Mouse (Mus musculus): ENCODE data around the gene Egf. TPM values are rescaled to one million over a fixed set of nuclear protein-coding genes. Genes with fewer than 3 reads are reported as not detected.

Egf gene
- polyA plus RNA-seq, 1 experiment from 2014 or later: 2.6 TPM

- 93% methylated on average over 8 of the region's 8 CpGs for WGBS
- no peak for ATAC-seq (replicated peaks; ENCODE audit: low FRiP score, low read depth)
- no peak overlapping the region for H3K9ac ChIP-seq (ENCODE audit: low read depth, low read length)
- no peaks in the 10 kb centered on the region for H3K9me3 ChIP-seq (replicated peaks; ENCODE audit: low read length)
- H3K4me2 ChIP-seq (ENCODE audit: low read length): no peak overlapping the region
- H3K27me3 ChIP-seq (ENCODE audit: insufficient read depth, low read length): no peaks in the 10 kb centered on the region
- H3K4me3 ChIP-seq (replicated peaks; ENCODE audit: low read depth, low read length): no peak overlapping the region
- no peaks in the 10 kb centered on the region for H3K4me1 ChIP-seq (replicated peaks; ENCODE audit: insufficient read depth, low read length)
- DNase-seq (ENCODE audit: low spot score): no peak
- H3K27ac ChIP-seq: no peak overlapping the region
- no peak for TF ChIP-seq CTCF (IDR thresholded peaks at IDR 0.05; ENCODE audit: low read depth)
- H3K36me3 ChIP-seq (ENCODE audit: insufficient read depth, low read length): no peaks in the 10 kb centered on the region
Observed at GRCm38 (mm10) chr3:129651765-129652164, 103.4 kb downstream of the Egf start.

DNA sequence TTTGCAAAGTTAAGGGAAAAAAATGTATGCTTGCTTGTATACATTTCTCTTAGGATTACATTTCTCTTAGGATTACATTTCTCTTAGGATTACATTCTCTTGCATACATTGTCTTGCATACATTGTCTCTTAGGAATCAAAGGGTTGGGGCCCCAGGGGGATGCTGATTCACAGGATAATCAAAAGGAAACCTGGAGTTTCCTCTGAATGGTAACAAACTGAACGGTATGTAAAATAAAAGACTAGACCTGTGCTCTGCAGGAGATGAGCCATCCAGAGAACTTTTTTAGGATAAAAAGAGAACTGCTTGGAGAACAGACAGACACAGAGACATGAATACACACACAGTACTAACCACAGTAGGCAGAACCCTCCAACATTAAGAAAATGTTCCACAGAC lies 104.2 kb downstream of the Egf start:
- H3K4me1 ChIP-seq (replicated peaks; ENCODE audit: insufficient read depth, low read length): no peaks in the 10 kb centered on the region; the same call in 1 of the 2 replicates
- H3K4me3 ChIP-seq (replicated peaks; ENCODE audit: low read depth, low read length): no peak overlapping the region
- ATAC-seq (replicated peaks; ENCODE audit: low FRiP score, low read depth) (no peak), DNase-seq (ENCODE audit: low spot score) (no peak)
- no peak for TF ChIP-seq CTCF (IDR thresholded peaks at IDR 0.05; ENCODE audit: low read depth)
- 82% methylated on average over 1 of the region's 1 CpGs for WGBS
- H3K27ac ChIP-seq: no peak overlapping the region
- H3K4me2 ChIP-seq (ENCODE audit: low read length): no peak overlapping the region
- no peaks in the 10 kb centered on the region for H3K27me3 ChIP-seq (ENCODE audit: insufficient read depth, low read length)
- no peaks in the 10 kb centered on the region for H3K9me3 ChIP-seq (replicated peaks; ENCODE audit: low read length)
- H3K36me3 ChIP-seq (ENCODE audit: insufficient read depth, low read length): no peaks in the 10 kb centered on the region
- H3K9ac ChIP-seq (ENCODE audit: low read depth, low read length): no peak overlapping the region

- Histone ChIP-seq H3K9ac (ENCODE audit: low read depth, low read length) (no peak overlapping the region), H3K4me2 (ENCODE audit: low read length) (no peak overlapping the region), H3K4me1 (replicated peaks; ENCODE audit: insufficient read depth, low read length) (peaks cover 7% of the 10 kb centered on the region), H3K27me3 (ENCODE audit: insufficient read depth, low read length) (no peaks in the 10 kb centered on the region), H3K27ac (no peak overlapping the region), H3K4me3 (replicated peaks; ENCODE audit: low read depth, low read length) (no peak overlapping the region), H3K36me3 (ENCODE audit: insufficient read depth, low read length) (no peaks in the 10 kb centered on the region), H3K9me3 (replicated peaks; ENCODE audit: low read length) (no peaks in the 10 kb centered on the region)
- DNase-seq (ENCODE audit: low spot score) (no peak), ATAC-seq (replicated peaks; ENCODE audit: low FRiP score, low read depth) (no peak)
- TF ChIP-seq CTCF (IDR thresholded peaks at IDR 0.05; ENCODE audit: low read depth): no peak
Observed at GRCm38 (mm10) chr3:129650293-129650612, 104.9 kb downstream of the Egf start.

DNA sequence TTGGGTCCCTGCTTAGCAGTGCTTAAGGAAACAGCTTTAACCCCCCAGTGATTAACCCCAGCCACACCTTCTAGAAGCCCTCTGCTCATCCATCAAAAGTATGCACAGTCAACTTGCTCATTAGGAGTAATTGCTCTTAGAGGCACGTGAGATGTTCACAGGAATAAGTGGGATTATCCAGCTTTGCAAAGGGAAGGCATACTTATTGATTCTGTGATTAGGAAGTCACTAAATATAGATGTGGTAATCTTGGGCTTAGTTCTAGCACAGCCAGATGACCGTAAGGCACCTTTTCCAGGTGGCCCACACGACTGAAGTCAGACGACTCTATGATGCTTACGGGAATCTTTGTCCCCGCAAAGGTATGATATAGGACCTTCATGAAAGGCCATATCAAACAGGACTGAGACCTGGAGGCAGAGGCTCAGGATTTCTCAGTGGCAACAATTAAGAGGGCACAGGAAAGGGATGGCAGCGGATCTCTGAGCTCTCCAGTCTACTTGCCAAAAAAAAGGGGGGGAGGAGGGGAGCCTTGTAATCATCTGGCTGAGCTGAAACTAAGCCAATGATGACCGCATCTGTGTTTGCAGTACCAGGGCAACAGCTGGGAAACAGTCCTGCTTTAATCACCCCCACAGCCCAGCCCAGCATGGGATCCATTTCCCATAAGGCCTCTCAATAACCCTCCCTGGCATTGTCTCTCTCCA lies 105.4 kb downstream of the Egf start:
- 78% methylated on average over 8 of the region's 8 CpGs for WGBS
- H3K9ac ChIP-seq (ENCODE audit: low read depth, low read length): no peak overlapping the region
- H3K9me3 ChIP-seq (replicated peaks; ENCODE audit: low read length): no peaks in the 10 kb centered on the region
- H3K4me3 ChIP-seq (replicated peaks; ENCODE audit: low read depth, low read length): no peak overlapping the region
- no peak for TF ChIP-seq CTCF (IDR thresholded peaks at IDR 0.05; ENCODE audit: low read depth)
- H3K36me3 ChIP-seq (ENCODE audit: insufficient read depth, low read length): no peaks in the 10 kb centered on the region
- no peak overlapping the region for H3K27ac ChIP-seq
- H3K4me1 ChIP-seq (replicated peaks; ENCODE audit: insufficient read depth, low read length): peaks cover 8% of the 10 kb centered on the region
- H3K4me2 ChIP-seq (ENCODE audit: low read length): no peak overlapping the region
- no peaks in the 10 kb centered on the region for H3K27me3 ChIP-seq (ENCODE audit: insufficient read depth, low read length)
- ATAC-seq (replicated peaks; ENCODE audit: low FRiP score, low read depth) (no peak), DNase-seq (ENCODE audit: low spot score) (no peak)

GRCm38 (mm10) chr3:129648598-129648997 lies 106.5 kb downstream of the Egf start:
- H3K27ac ChIP-seq: no peak overlapping the region

DNA sequence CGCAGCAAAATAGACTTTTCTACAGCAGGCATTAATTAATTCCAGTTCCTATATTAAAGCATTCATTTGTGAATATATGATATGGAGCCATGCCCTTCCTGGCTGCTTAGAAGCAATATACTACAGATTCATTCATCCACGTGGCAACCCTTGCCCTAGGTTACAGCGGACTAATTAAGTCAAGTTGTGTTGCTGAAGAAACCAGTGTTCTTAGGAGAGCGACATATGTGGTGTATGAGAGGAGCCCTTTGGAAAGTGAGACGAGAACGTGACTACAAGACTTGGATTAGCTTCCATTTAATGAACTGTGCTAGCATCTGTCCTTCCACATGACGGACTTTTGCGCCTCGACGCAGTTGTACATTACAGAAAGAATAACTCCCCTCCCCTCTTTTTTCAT lies 107.8 kb downstream of the Egf start:
- Histone ChIP-seq H3K9me3 (replicated peaks; ENCODE audit: low read length) (no peaks in the 10 kb centered on the region), H3K9ac (ENCODE audit: low read depth, low read length) (no peak overlapping the region), H3K36me3 (ENCODE audit: insufficient read depth, low read length) (no peaks in the 10 kb centered on the region), H3K4me2 (ENCODE audit: low read length) (no peak overlapping the region), H3K4me1 (replicated peaks; ENCODE audit: insufficient read depth, low read length) (peaks cover 8% of the 10 kb centered on the region), H3K27ac (no peak overlapping the region), H3K27me3 (ENCODE audit: insufficient read depth, low read length) (no peaks in the 10 kb centered on the region), H3K4me3 (replicated peaks; ENCODE audit: low read depth, low read length) (no peak overlapping the region)
- ATAC-seq (replicated peaks; ENCODE audit: low FRiP score, low read depth) (no peak), DNase-seq (ENCODE audit: low spot score) (peak; percentile 8)
- 64% methylated on average over 10 of the region's 10 CpGs for WGBS
- TF ChIP-seq CTCF (IDR thresholded peaks at IDR 0.05; ENCODE audit: low read depth): no peak

More at GRCm38 (mm10) chr3:129648598-129648997, 106.5 kb downstream of the Egf start:
- Histone ChIP-seq H3K9ac (ENCODE audit: low read depth, low read length) (no peak overlapping the region), H3K4me3 (replicated peaks; ENCODE audit: low read depth, low read length) (no peak overlapping the region), H3K9me3 (replicated peaks; ENCODE audit: low read length) (no peaks in the 10 kb centered on the region), H3K36me3 (ENCODE audit: insufficient read depth, low read length) (no peaks in the 10 kb centered on the region), H3K27me3 (ENCODE audit: insufficient read depth, low read length) (no peaks in the 10 kb centered on the region), H3K4me1 (replicated peaks; ENCODE audit: insufficient read depth, low read length) (peaks cover 8% of the 10 kb centered on the region), H3K4me2 (ENCODE audit: low read length) (no peak overlapping the region)
- peak; percentile 41 for DNase-seq (ENCODE audit: low spot score)
- no peak; the same call in 1 of the 2 replicates for ATAC-seq (replicated peaks; ENCODE audit: low FRiP score, low read depth)
- TF ChIP-seq CTCF (IDR thresholded peaks at IDR 0.05; ENCODE audit: low read depth): no peak
- 52% methylated on average over 5 of the region's 5 CpGs for WGBS

- WGBS: 51% methylated on average over 5 of the region's 5 CpGs
- H3K4me1 ChIP-seq (replicated peaks; ENCODE audit: insufficient read depth, low read length): peaks cover 8% of the 10 kb centered on the region
- DNase-seq (ENCODE audit: low spot score): peak; percentile 48
- no peak overlapping the region for H3K27ac ChIP-seq
- no peaks in the 10 kb centered on the region for H3K9me3 ChIP-seq (replicated peaks; ENCODE audit: low read length)
- H3K27me3 ChIP-seq (ENCODE audit: insufficient read depth, low read length): no peaks in the 10 kb centered on the region
- no peak overlapping the region for H3K9ac ChIP-seq (ENCODE audit: low read depth, low read length)
- H3K4me2 ChIP-seq (ENCODE audit: low read length): no peak overlapping the region
- ATAC-seq (replicated peaks; ENCODE audit: low FRiP score, low read depth): no peak
- no peaks in the 10 kb centered on the region for H3K36me3 ChIP-seq (ENCODE audit: insufficient read depth, low read length)
- no peak for TF ChIP-seq CTCF (IDR thresholded peaks at IDR 0.05; ENCODE audit: low read depth)
- H3K4me3 ChIP-seq (replicated peaks; ENCODE audit: low read depth, low read length): no peak overlapping the region
Observed at GRCm38 (mm10) chr3:129646781-129647180, 108.3 kb downstream of the Egf start.
